Mouse (Mus musculus): Measurements from ENCODE around the gene Zdhhc7. TPM values are rescaled to one million over a fixed set of nuclear protein-coding genes. Genes with fewer than 3 reads are reported as not detected.

Zdhhc7 gene
- polyA plus RNA-seq, 1 experiment from 2014 or later: 24.7 TPM

DNA sequence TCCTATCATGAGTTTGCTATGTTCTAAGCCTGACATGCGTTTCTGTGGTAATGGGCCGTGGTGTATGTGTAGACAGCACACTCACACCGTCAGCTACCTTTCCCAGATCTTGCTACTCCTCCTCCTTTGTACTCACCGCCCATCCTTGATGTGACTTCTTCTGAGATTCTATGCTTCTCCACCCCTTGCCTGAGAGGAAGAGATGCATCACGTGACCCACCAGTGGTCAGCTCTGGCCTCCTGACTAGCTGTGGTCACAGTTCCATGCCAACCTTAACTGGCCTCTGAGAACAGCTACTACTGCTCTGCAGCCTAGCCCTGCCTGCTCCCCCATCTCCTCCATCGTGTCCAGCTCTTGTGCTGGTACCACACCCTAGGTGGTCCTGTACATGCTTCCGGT, 34.4 kb upstream of the Zdhhc7 start:
- 86% methylated on average over 7 of the region's 7 CpGs for WGBS (ENCODE audit: insufficient replicate concordance)
- no peak overlapping the region for H3K4me3 ChIP-seq (ENCODE audit: low read depth, low read length)
- H3K4me1 ChIP-seq (ENCODE audit: control insufficient read depth, insufficient read depth, low read length): peaks cover 22% of the 10 kb centered on the region
- no peak overlapping the region for H3K4me2 ChIP-seq
- no peak for ATAC-seq (replicated peaks; ENCODE audit: insufficient number of reproducible peaks, low FRiP score, low TSS enrichment)
- H3K27me3 ChIP-seq (ENCODE audit: control insufficient read depth, insufficient read depth, low read length): no peaks in the 10 kb centered on the region; the same call in 1 of the 2 replicates
- no peaks in the 10 kb centered on the region for H3K36me3 ChIP-seq (ENCODE audit: control insufficient read depth, insufficient read depth, low read length)
- H3K27ac ChIP-seq (ENCODE audit: low read depth, low read length): no peak overlapping the region
- no peaks in the 10 kb centered on the region for H3K9me3 ChIP-seq (replicated peaks; ENCODE audit: control insufficient read depth, low read length)
- no peak overlapping the region for H3K9ac ChIP-seq (ENCODE audit: low read depth, low read length)

DNA sequence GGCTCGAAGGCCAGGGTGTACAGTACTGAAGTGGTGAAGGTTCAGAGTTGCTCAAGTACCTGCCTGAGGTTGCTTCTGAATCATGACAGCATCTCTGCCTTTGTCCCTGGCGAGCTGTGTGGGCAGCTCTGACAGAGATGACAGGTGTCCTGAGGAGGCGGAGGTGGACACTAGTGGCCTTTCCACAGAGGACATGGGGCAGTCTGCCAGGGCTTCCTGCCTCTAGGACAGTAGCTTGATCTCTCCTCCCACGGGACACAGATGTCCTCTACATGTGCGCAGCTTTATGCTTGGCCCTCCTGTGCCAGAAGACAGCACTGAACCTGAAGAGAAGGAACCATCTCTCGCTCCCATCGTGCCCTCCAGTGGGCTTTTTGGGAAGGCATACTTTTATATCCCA, 31.9 kb upstream of the Zdhhc7 start:
- Histone ChIP-seq H3K27me3 (ENCODE audit: control insufficient read depth, insufficient read depth, low read length) (no peaks in the 10 kb centered on the region; the same call in 1 of the 2 replicates), H3K4me1 (ENCODE audit: control insufficient read depth, insufficient read depth, low read length) (peaks cover 22% of the 10 kb centered on the region), H3K9me3 (replicated peaks; ENCODE audit: control insufficient read depth, low read length) (0 out of 2 replicates have a peak, but pooled peaks cover 2% of the 10 kb centered on the region), H3K36me3 (ENCODE audit: control insufficient read depth, insufficient read depth, low read length) (no peaks in the 10 kb centered on the region), H3K9ac (ENCODE audit: low read depth, low read length) (no peak overlapping the region), H3K4me2 (no peak overlapping the region), H3K4me3 (ENCODE audit: low read depth, low read length) (no peak overlapping the region), H3K27ac (ENCODE audit: low read depth, low read length) (no peak overlapping the region)
- no peak for ATAC-seq (replicated peaks; ENCODE audit: insufficient number of reproducible peaks, low FRiP score, low TSS enrichment)
- WGBS (ENCODE audit: insufficient replicate concordance): 73% methylated on average over 7 of the region's 7 CpGs

DNA sequence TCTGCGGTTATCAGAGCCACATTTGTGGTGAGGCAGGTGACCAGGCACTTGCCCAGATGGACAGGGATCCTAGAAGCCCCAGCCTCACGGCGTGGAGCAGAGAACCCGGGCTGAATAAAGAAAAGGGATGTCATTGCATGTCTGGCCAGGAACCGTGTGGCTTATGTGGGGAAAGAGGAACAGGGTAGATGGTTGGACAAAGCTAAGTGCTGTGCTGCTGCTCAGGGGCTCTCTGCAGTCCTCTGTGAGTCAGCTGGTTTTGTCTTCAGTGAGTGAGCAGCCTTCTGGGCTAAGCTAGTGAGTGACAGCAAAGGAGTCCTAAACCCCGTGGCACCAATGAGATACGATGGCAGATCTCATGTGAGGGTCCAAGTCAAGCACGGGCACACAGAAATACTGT, 29.9 kb upstream of the Zdhhc7 start:
- no peaks in the 10 kb centered on the region for H3K36me3 ChIP-seq (ENCODE audit: control insufficient read depth, insufficient read depth, low read length)
- H3K9me3 ChIP-seq (replicated peaks; ENCODE audit: control insufficient read depth, low read length): 0 out of 2 replicates have a peak, but pooled peaks cover 2% of the 10 kb centered on the region
- H3K27ac ChIP-seq (ENCODE audit: low read depth, low read length): no peak overlapping the region
- H3K27me3 ChIP-seq (ENCODE audit: control insufficient read depth, insufficient read depth, low read length): no peaks in the 10 kb centered on the region; the same call in 1 of the 2 replicates
- H3K4me2 ChIP-seq: no peak overlapping the region
- H3K9ac ChIP-seq (ENCODE audit: low read depth, low read length): no peak overlapping the region
- H3K4me3 ChIP-seq (ENCODE audit: low read depth, low read length): no peak overlapping the region
- peaks cover 34% of the 10 kb centered on the region for H3K4me1 ChIP-seq (ENCODE audit: control insufficient read depth, insufficient read depth, low read length)
- no peak for ATAC-seq (replicated peaks; ENCODE audit: insufficient number of reproducible peaks, low FRiP score, low TSS enrichment)
- 76% methylated on average over 8 of the region's 8 CpGs for WGBS (ENCODE audit: insufficient replicate concordance)

DNA sequence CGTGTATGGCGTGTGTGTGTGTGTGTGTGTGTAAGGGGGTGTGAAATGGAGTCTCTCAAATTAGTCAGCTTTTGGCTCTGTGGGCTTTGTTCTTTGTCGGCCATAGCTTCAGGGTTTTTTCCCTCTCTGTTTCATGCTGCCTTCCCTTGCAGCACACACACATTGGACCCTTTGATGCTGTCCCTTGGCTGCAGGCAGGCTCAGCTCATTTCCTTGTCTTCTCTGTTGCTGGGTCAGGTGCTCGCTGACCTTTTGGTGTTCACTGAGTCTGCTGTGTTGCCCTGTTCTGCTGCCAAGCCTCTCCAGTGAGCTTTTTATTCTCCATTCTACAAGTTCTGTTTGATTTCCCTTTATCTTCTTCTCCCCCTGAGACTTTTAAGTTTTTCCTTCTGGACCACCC, 28.3 kb upstream of the Zdhhc7 start:
- H3K4me2 ChIP-seq: no peak overlapping the region
- ATAC-seq (replicated peaks; ENCODE audit: insufficient number of reproducible peaks, low FRiP score, low TSS enrichment): no peak
- no peak overlapping the region for H3K4me3 ChIP-seq (ENCODE audit: low read depth, low read length)
- peaks cover 46% of the 10 kb centered on the region for H3K4me1 ChIP-seq (ENCODE audit: control insufficient read depth, insufficient read depth, low read length)
- H3K27me3 ChIP-seq (ENCODE audit: control insufficient read depth, insufficient read depth, low read length): no peaks in the 10 kb centered on the region
- H3K9me3 ChIP-seq (replicated peaks; ENCODE audit: control insufficient read depth, low read length): 0 out of 2 replicates have a peak, but pooled peaks cover 2% of the 10 kb centered on the region
- 75% methylated on average over 4 of the region's 4 CpGs for WGBS (ENCODE audit: insufficient replicate concordance)
- no peak overlapping the region for H3K9ac ChIP-seq (ENCODE audit: low read depth, low read length)
- H3K27ac ChIP-seq (ENCODE audit: low read depth, low read length): no peak overlapping the region
- no peaks in the 10 kb centered on the region for H3K36me3 ChIP-seq (ENCODE audit: control insufficient read depth, insufficient read depth, low read length)

DNA sequence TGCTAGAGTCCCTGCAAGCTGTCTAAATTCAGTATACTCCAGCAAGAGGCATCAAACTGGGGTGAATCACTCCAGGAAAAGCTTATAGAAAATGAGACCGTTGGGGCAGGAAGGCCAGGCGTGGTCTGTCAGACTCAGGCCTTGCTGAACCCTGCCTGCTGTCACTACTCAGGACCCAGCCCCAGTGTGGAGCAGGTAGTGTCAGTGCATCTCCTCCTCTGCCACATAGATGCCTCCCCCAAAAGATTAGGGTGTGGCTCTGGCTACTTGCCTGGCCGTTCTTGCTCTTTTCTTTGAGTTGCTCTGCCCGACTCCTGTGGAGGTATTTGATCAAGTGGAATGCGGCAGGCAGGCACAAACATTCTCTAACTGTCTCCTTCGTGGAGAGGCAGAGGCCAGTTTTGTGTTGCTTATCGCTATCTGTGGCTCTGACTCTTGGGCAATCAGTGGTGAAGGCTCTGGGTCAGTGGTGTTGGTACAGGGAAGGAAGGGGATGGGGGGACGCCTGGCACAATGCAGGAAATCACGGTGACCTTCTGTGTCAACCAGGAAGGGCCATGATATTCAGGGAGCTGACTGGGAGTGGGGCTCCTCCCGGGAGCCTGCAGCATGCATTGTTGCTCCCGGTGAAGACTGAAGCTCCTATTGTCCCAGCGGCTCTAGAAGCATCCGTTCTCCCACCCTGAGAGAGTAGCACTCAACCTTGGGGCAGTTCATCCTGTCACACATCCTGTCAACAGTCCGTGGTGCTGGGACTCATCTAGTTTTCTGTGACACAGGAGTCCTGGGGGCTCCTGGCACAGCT, 25.3 kb upstream of the Zdhhc7 start:
- 0 out of 2 replicates have a peak, but pooled peaks cover 2% of the 10 kb centered on the region for H3K9me3 ChIP-seq (replicated peaks; ENCODE audit: control insufficient read depth, low read length)
- no peaks in the 10 kb centered on the region for H3K36me3 ChIP-seq (ENCODE audit: control insufficient read depth, insufficient read depth, low read length)
- H3K4me2 ChIP-seq: peak overlapping the region; percentile 52
- 14% methylated on average over 14 of the region's 14 CpGs for WGBS (ENCODE audit: insufficient replicate concordance)
- H3K4me1 ChIP-seq (ENCODE audit: control insufficient read depth, insufficient read depth, low read length): peaks cover 71% of the 10 kb centered on the region
- ATAC-seq (replicated peaks; ENCODE audit: insufficient number of reproducible peaks, low FRiP score, low TSS enrichment): peak; percentile 11; the same call in 1 of the 2 replicates
- peak overlapping the region; percentile 54 for H3K9ac ChIP-seq (ENCODE audit: low read depth, low read length)
- H3K27me3 ChIP-seq (ENCODE audit: control insufficient read depth, insufficient read depth, low read length): no peaks in the 10 kb centered on the region
- H3K27ac ChIP-seq (ENCODE audit: low read depth, low read length): peak overlapping the region; percentile 83
- no peak overlapping the region for H3K4me3 ChIP-seq (ENCODE audit: low read depth, low read length)

DNA sequence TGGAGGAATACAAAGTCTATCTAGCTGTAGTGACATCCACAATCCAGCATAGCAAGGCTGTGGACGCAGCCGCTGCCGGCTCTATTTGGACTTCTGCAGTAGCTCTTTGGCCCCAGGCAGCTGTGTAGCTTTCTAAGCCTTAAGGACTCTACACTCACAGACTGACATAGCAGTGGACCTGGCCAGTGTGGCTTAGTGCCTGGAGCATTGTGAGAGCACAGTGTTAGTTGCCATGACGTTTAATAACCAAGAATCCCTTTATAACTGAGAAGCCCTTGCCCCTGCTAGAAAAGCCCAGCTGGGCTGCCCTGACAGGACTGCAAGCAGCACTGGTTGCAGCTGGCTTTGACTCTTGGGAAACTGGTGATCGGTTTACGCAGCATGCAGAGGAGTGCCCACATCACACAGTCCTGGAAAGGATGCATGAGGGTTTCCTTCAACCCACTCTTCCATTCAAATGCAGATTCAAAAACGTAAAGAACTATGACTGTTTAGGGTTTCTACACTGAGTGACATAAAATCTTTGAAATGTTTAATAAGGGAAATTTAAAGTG, 23.6 kb upstream of the Zdhhc7 start:
- peak overlapping the region; percentile 3 for H3K27ac ChIP-seq (ENCODE audit: low read depth, low read length)
- 66% methylated on average over 7 of the region's 7 CpGs for WGBS (ENCODE audit: insufficient replicate concordance)

DNA sequence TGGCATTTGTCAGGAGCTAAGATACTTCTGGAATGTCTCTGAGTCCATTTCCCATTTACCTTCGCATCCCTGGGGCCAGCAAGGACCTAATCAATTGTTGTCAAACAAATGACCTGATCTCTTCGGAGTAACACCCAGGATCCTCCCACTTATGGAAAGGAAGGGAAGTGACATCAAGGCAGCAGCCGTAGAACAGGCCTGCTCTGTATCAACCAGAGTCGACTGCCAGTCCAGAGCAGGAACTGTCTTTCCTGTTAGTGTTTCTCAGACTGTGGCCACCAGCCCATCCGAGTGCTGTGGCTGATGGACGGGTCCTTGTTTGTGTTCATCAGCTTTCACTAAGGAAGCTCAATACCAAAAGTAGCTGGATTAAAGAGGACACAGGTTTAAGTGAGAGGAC, 23.0 kb upstream of the Zdhhc7 start:
- no peak overlapping the region for H3K4me3 ChIP-seq (ENCODE audit: low read depth, low read length)
- H3K4me1 ChIP-seq (ENCODE audit: control insufficient read depth, insufficient read depth, low read length): peaks cover 77% of the 10 kb centered on the region
- ATAC-seq (replicated peaks; ENCODE audit: insufficient number of reproducible peaks, low FRiP score, low TSS enrichment): no peak
- WGBS (ENCODE audit: insufficient replicate concordance): 18% methylated on average over 6 of the region's 6 CpGs
- H3K9ac ChIP-seq (ENCODE audit: low read depth, low read length): no peak overlapping the region
- H3K9me3 ChIP-seq (replicated peaks; ENCODE audit: control insufficient read depth, low read length): 0 out of 2 replicates have a peak, but pooled peaks cover 2% of the 10 kb centered on the region
- H3K27ac ChIP-seq (ENCODE audit: low read depth, low read length): peak overlapping the region; percentile 3
- no peak overlapping the region for H3K4me2 ChIP-seq
- no peaks in the 10 kb centered on the region for H3K36me3 ChIP-seq (ENCODE audit: control insufficient read depth, insufficient read depth, low read length)
- H3K27me3 ChIP-seq (ENCODE audit: control insufficient read depth, insufficient read depth, low read length): no peaks in the 10 kb centered on the region

More for the DNA sequence above, 23.6 kb upstream of the Zdhhc7 start:
- Histone ChIP-seq H3K27me3 (ENCODE audit: control insufficient read depth, insufficient read depth, low read length) (no peaks in the 10 kb centered on the region), H3K36me3 (ENCODE audit: control insufficient read depth, insufficient read depth, low read length) (no peaks in the 10 kb centered on the region), H3K9me3 (replicated peaks; ENCODE audit: control insufficient read depth, low read length) (0 out of 2 replicates have a peak, but pooled peaks cover 2% of the 10 kb centered on the region), H3K4me2 (no peak overlapping the region), H3K9ac (ENCODE audit: low read depth, low read length) (no peak overlapping the region), H3K4me3 (ENCODE audit: low read depth, low read length) (no peak overlapping the region), H3K4me1 (ENCODE audit: control insufficient read depth, insufficient read depth, low read length) (peaks cover 77% of the 10 kb centered on the region)
- ATAC-seq (replicated peaks; ENCODE audit: insufficient number of reproducible peaks, low FRiP score, low TSS enrichment): no peak

DNA sequence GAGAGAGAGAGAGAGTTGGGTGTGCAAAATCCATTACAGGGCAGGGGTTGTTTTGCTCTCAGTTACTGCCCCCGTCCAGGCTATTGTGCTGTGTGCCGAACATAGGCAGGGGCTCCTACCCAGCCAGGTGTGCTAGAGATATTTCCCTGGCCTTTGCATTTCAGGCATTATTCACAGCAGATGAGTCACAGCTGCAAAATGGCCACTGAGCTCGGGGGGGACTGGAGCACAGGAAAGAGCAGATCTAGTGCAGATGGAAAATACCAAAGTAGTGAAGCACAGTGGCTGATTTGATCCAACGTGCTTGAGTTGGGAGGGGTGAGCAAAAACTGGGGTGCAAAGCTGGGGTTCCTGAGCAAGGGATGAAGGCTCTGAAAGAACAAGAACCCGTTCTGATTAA, 19.7 kb upstream of the Zdhhc7 start:
- 57% methylated on average over 5 of the region's 5 CpGs for WGBS (ENCODE audit: insufficient replicate concordance)
- Histone ChIP-seq H3K27me3 (ENCODE audit: control insufficient read depth, insufficient read depth, low read length) (peaks cover 5% of the 10 kb centered on the region), H3K9ac (ENCODE audit: low read depth, low read length) (no peak overlapping the region), H3K27ac (ENCODE audit: low read depth, low read length) (no peak overlapping the region), H3K4me3 (ENCODE audit: low read depth, low read length) (no peak overlapping the region), H3K4me1 (ENCODE audit: control insufficient read depth, insufficient read depth, low read length) (peaks cover 63% of the 10 kb centered on the region), H3K4me2 (peak overlapping the region; percentile 24; the same call in 1 of the 2 replicates), H3K36me3 (ENCODE audit: control insufficient read depth, insufficient read depth, low read length) (no peaks in the 10 kb centered on the region), H3K9me3 (replicated peaks; ENCODE audit: control insufficient read depth, low read length) (no peaks in the 10 kb centered on the region; the same call in 1 of the 2 replicates)
- ATAC-seq (replicated peaks; ENCODE audit: insufficient number of reproducible peaks, low FRiP score, low TSS enrichment): no peak

Data from heart, embryonic 11.5 days (tissue).